26 mouse cellular contexts compared by ENCODE assay signal in genomic region chr15:3226573-3226972, GRCm38 (mm10).
"Had no signal": no experiment of that assay in that cellular context is flagged by ENCODE, and none has a peak within 500 bp of the region (broad histone marks: within the 10 kb centered on the region; RNA-seq: fewer than 3 reads in every experiment).

No protein-coding gene starts in this region.

- DNase-seq: gastrocnemius, adult 2 months; gastrocnemius, postnatal 10 days; gastrocnemius, postnatal 25 days; heart, adult 18-20 months; heart, postnatal 14 days; heart, postnatal 4 days; kidney, adult 18-20 months; kidney, adult 8-10 months; kidney, postnatal 10 days; kidney, postnatal 25 days; kidney, postnatal 4 days; left cerebral cortex, postnatal 4 days had no signal

- H3K27ac ChIP-seq: heart, embryonic 13.5 days; heart, embryonic 15.5 days; hindbrain, embryonic 10.5 days; hindbrain, embryonic 12.5 days; hindbrain, embryonic 14.5 days; layer of hippocampus, adult 2 months; left cerebral cortex, adult 2 months; limb, embryonic 13.5 days; limb, embryonic 15.5 days; liver, embryonic 15.5 days had no signal

- H3K9me3 ChIP-seq: heart, embryonic 13.5 days; heart, embryonic 15.5 days; hindbrain, embryonic 10.5 days; hindbrain, embryonic 12.5 days; limb, embryonic 13.5 days; limb, embryonic 15.5 days; liver, embryonic 15.5 days had no signal

- H3K4me3 ChIP-seq: gastrocnemius, adult 2 months; heart, embryonic 13.5 days; heart, embryonic 15.5 days; hindbrain, embryonic 10.5 days; hindbrain, embryonic 12.5 days; layer of hippocampus, adult 2 months; left cerebral cortex, adult 2 months; limb, embryonic 13.5 days; limb, embryonic 15.5 days; liver, embryonic 15.5 days had no signal

- H3K9ac ChIP-seq: heart, embryonic 13.5 days; heart, embryonic 15.5 days; hindbrain, embryonic 12.5 days; hindbrain, embryonic 14.5 days; limb, embryonic 13.5 days; limb, embryonic 15.5 days; liver, embryonic 15.5 days had no signal

- H3K27me3 ChIP-seq: heart, embryonic 13.5 days; heart, embryonic 15.5 days; hindbrain, embryonic 12.5 days; limb, embryonic 13.5 days; limb, embryonic 15.5 days; liver, embryonic 15.5 days had no signal

- H3K4me1 ChIP-seq: hindbrain, embryonic 12.5 days; limb, embryonic 15.5 days had no signal

- H3K36me3 ChIP-seq: heart, embryonic 13.5 days; heart, embryonic 15.5 days; hindbrain, embryonic 10.5 days; hindbrain, embryonic 12.5 days; limb, embryonic 13.5 days; limb, embryonic 15.5 days; liver, embryonic 15.5 days had no signal

- H3K4me2 ChIP-seq: heart, embryonic 11.5 days; heart, embryonic 13.5 days; heart, embryonic 15.5 days; hindbrain, embryonic 12.5 days; hindbrain, embryonic 14.5 days; limb, embryonic 13.5 days; limb, embryonic 15.5 days; liver, embryonic 15.5 days had no signal

- ATAC-seq: forebrain, embryonic 16.5 days; hindbrain, embryonic 16.5 days; inflammation-experienced regulatory T-cells, adult 6 months had no signal
